Comparison of ENCODE assay signal across 8 mouse cellular contexts in the genomic region with DNA sequence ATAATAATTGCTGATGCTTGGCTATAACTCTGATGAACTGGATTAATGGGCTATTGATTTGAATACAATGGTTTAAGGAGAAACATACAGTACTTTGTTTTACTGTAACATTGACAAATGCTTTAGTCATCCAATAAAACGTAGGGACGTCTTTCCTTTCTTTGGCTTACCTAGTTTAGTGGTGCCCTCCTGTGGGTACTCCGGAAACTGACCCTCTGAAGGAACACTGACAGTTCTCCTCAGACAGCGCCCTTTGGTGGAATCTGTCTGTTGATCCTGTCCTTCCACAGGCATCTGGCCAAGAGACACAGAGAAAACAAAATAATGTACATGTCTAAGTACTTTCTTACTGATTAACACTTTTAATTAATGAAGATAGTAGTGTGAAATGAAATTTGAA.
DNase-seq lines count a peak whose midpoint lies in the region; ATAC-seq and TF ChIP-seq lines count a peak whose summit lies in the region.
"Had no signal": no experiment of that assay in that cellular context is flagged by ENCODE, and none has a peak within 500 bp of the region (broad histone marks: within the 10 kb centered on the region; RNA-seq: fewer than 3 reads in every experiment).

No protein-coding gene starts in this region.

- peak; percentile 26 for DNase-seq in neural tube, embryonic 10.5 days (ENCODE audit: extremely low spot score, low spot score)
- DNase-seq in R1 (ENCODE audit: low read depth, low spot score), result peak; percentile 48
- peak; percentile 14 for DNase-seq in c-Kit-positive CD71-positive TER-119-negative erythroid progenitor cells, embryonic 14.5 days (ENCODE audit: low read depth)
- peak; percentile 30 for DNase-seq in forebrain, postnatal 0 days
- DNase-seq in left cerebral cortex, postnatal 4 days, result peak; percentile 54
- DNase-seq: liver, embryonic 13.5 days had no signal

- H3K36me3 ChIP-seq in neural tube, embryonic 15.5 days, result no peaks in the 10 kb centered on the region
- no peaks in the 10 kb centered on the region for H3K36me3 ChIP-seq in forebrain, postnatal 0 days (ENCODE audit: insufficient read depth)
- H3K36me3 ChIP-seq in small intestine, adult 2 months (ENCODE audit: control insufficient read depth, insufficient read depth, low read length), result no peaks in the 10 kb centered on the region
- H3K36me3 ChIP-seq: liver, embryonic 13.5 days had no signal

- H3K27ac ChIP-seq in neural tube, embryonic 15.5 days (replicated peaks), result no peak overlapping the region
- H3K27ac ChIP-seq in forebrain, postnatal 0 days (ENCODE audit: low read depth, low read length), result no peak overlapping the region
- H3K27ac ChIP-seq in small intestine, adult 2 months (ENCODE audit: insufficient read depth, low read depth, low read length), result no peak overlapping the region
- H3K27ac ChIP-seq: liver, embryonic 13.5 days had no signal

- ATAC-seq in neural tube, embryonic 15.5 days (ENCODE audit: low FRiP score), result no peak
- no peak for ATAC-seq in forebrain, postnatal 0 days

- H3K9ac ChIP-seq in neural tube, embryonic 15.5 days (replicated peaks), result no peak overlapping the region
- H3K9ac ChIP-seq in forebrain, postnatal 0 days, result no peak overlapping the region
- H3K9ac ChIP-seq: liver, embryonic 13.5 days had no signal

- no peak overlapping the region for H3K4me3 ChIP-seq in neural tube, embryonic 15.5 days (replicated peaks)
- no peak overlapping the region for H3K4me3 ChIP-seq in forebrain, postnatal 0 days (ENCODE audit: low read depth, low read length)
- no peak overlapping the region for H3K4me3 ChIP-seq in small intestine, adult 2 months (ENCODE audit: low read depth, low read length)
- H3K4me3 ChIP-seq: liver, embryonic 13.5 days had no signal

- no peak for TF ChIP-seq POLR2A in small intestine, adult 2 months (IDR thresholded peaks at IDR 0.05; ENCODE audit: low read depth, low read length)

- no peaks in the 10 kb centered on the region for H3K9me3 ChIP-seq in neural tube, embryonic 15.5 days (replicated peaks)
- no peaks in the 10 kb centered on the region for H3K9me3 ChIP-seq in forebrain, postnatal 0 days (ENCODE audit: low read length)
- H3K9me3 ChIP-seq: liver, embryonic 13.5 days had no signal

- WGBS in neural tube, embryonic 15.5 days, result 10% methylated on average over 4 of the region's 4 CpGs
- 11% methylated on average over 4 of the region's 4 CpGs for WGBS in forebrain, postnatal 0 days
- WGBS in small intestine, adult 2 months, result 17% methylated on average over 4 of the region's 4 CpGs

- H3K27me3 ChIP-seq in neural tube, embryonic 15.5 days (replicated peaks), result no peaks in the 10 kb centered on the region
- H3K27me3 ChIP-seq in forebrain, postnatal 0 days (ENCODE audit: insufficient read depth, low read length), result no peaks in the 10 kb centered on the region
- H3K27me3 ChIP-seq in small intestine, adult 2 months (ENCODE audit: control insufficient read depth, insufficient read depth, low read length), result no peaks in the 10 kb centered on the region
- H3K27me3 ChIP-seq: liver, embryonic 13.5 days had no signal

- no peaks in the 10 kb centered on the region for H3K4me1 ChIP-seq in neural tube, embryonic 15.5 days
- no peaks in the 10 kb centered on the region for H3K4me1 ChIP-seq in forebrain, postnatal 0 days (ENCODE audit: insufficient read depth)
- no peaks in the 10 kb centered on the region for H3K4me1 ChIP-seq in small intestine, adult 2 months (ENCODE audit: control insufficient read depth, insufficient read depth, insufficient read length, low read length)
- H3K4me1 ChIP-seq: liver, embryonic 13.5 days had no signal

- peak; percentile 70 for TF ChIP-seq CTCF in forebrain, postnatal 0 days (IDR thresholded peaks at IDR 0.05; ENCODE audit: low read depth)
- peak; percentile 39; the same call in 1 of the 2 replicates for TF ChIP-seq CTCF in small intestine, adult 2 months (IDR thresholded peaks at IDR 0.05; ENCODE audit: extremely low read depth, insufficient read length, insufficient replicate concordance, low read depth, low read length)

- no peak overlapping the region for H3K4me2 ChIP-seq in neural tube, embryonic 15.5 days
- no peak overlapping the region for H3K4me2 ChIP-seq in forebrain, postnatal 0 days (ENCODE audit: low read depth)
- H3K4me2 ChIP-seq: liver, embryonic 13.5 days had no signal

- intact Hi-C loops in left cerebral cortex, postnatal 4 days (cut with DNase I), result loop anchor here (10.0 kb wide), 1 partner anchor 372 kb away; no protein-coding TSS in a partner anchor
